Mouse (Mus musculus): ENCODE measurements around the gene Prr14l. TPM values are rescaled to one million over a fixed set of nuclear protein-coding genes. Genes with fewer than 3 reads are reported as not detected.
"Not testable (repeated sequence)": the region's sequence is repeated elsewhere in the genome, so short reads cannot be mapped to it uniquely, and the experiment has no call there.

Prr14l gene
- total and polyA plus RNA-seq, 3 experiments, result 37.0 to 135 (median 39.9) TPM

GRCm38 (mm10) chr5:32761566-32762140 is 92.4 kb downstream of the Prr14l start:
- H3K79me2 ChIP-seq (ENCODE audit: control insufficient read depth, insufficient read depth, low read length, poor library complexity), result no peaks in the 10 kb centered on the region; the same call in 1 of the 2 replicates
- peak; percentile 90 for DNase-seq (ENCODE audit: low read depth, low spot score)
- H3K4me1 ChIP-seq (ENCODE audit: control insufficient read depth in 1 of 2, insufficient read depth in 2 of 2, low read length in 2 of 2), result peaks cover 6 to 11% of the 10 kb centered on the region in 2 experiments
- no peak overlapping the region for H3K4me3 ChIP-seq (ENCODE audit: control insufficient read depth in 1 of 2, insufficient read depth in 1 of 2, low read depth in 2 of 2, low read length in 2 of 2)
- peaks cover 0 to 21% of the 10 kb centered on the region in 2 experiments; a peak in 3 of 4 replicates for H3K36me3 ChIP-seq (ENCODE audit: control insufficient read depth in 1 of 2, insufficient read depth in 2 of 2, low read length in 2 of 2)
- no peak overlapping the region for H3K9ac ChIP-seq (ENCODE audit: control insufficient read depth, low read depth, low read length, poor library complexity, severe bottlenecking)
- H3K27ac ChIP-seq (ENCODE audit: control insufficient read depth, low read depth, low read length), result no peak overlapping the region
- no peaks in the 10 kb centered on the region for H3K27me3 ChIP-seq (ENCODE audit: control insufficient read depth in 1 of 2, insufficient read depth in 2 of 2, low read length in 2 of 2)
- no peaks in the 10 kb centered on the region for H3K9me3 ChIP-seq (replicated peaks; ENCODE audit: insufficient read depth, low read length)
- peak; percentile 27; the same call in 1 of the 2 replicates for TF ChIP-seq SIN3A (IDR thresholded peaks at IDR 0.05; ENCODE audit: low read length)
- 0 out of 2 replicates have a peak, but pooled peaks have one; percentile 5 for TF ChIP-seq ZC3H11A (IDR thresholded peaks at IDR 0.05; ENCODE audit: low read depth, low read length)
- TF ChIP-seq GATA1 (IDR thresholded peaks at IDR 0.05; ENCODE audit: low read depth, low read length), result peak; percentile 62
- peak; percentile 98 for TF ChIP-seq RCOR1 (IDR thresholded peaks at IDR 0.05; ENCODE audit: low read depth, low read length)
- peak; percentile 44; the same call in 1 of the 2 replicates for TF ChIP-seq ELF1 (IDR thresholded peaks at IDR 0.05; ENCODE audit: low read depth, low read length)
- TF ChIP-seq MAZ (IDR thresholded peaks at IDR 0.05; ENCODE audit: low read depth, low read length), result no peak
- no peak for TF ChIP-seq TCF12 (IDR thresholded peaks at IDR 0.05; ENCODE audit: low read depth, low read length)
- TF ChIP-seq EP300 (IDR thresholded peaks at IDR 0.05; ENCODE audit: low read depth in 1 of 2, low read length in 2 of 2), result peak; percentile 63 to 68
- peak; percentile 46; the same call in 1 of the 2 replicates for TF ChIP-seq MXI1 (IDR thresholded peaks at IDR 0.05; ENCODE audit: low read depth, low read length)
- TF ChIP-seq E2F4 (IDR thresholded peaks at IDR 0.05; ENCODE audit: borderline replicate concordance, low read depth, low read length), result no peak
- 0 out of 2 replicates have a peak, but pooled peaks have one; percentile 22 for TF ChIP-seq ETS1 (IDR thresholded peaks at IDR 0.05; ENCODE audit: low read depth, low read length)

GRCm38 (mm10) chr5:32760787-32761186 is 93.3 kb downstream of the Prr14l start:
- DNase-seq (ENCODE audit: low read depth, low spot score), result no peak
- Histone ChIP-seq H3K9me3 (replicated peaks; ENCODE audit: insufficient read depth, low read length) (no peaks in the 10 kb centered on the region), H3K4me3 (ENCODE audit: control insufficient read depth in 1 of 2, insufficient read depth in 1 of 2, low read depth in 2 of 2, low read length in 2 of 2) (no peak overlapping the region), H3K36me3 (ENCODE audit: control insufficient read depth in 1 of 2, insufficient read depth in 2 of 2, low read length in 2 of 2) (peaks cover 0 to 21% of the 10 kb centered on the region in 2 experiments; a peak in 3 of 4 replicates), H3K4me1 (ENCODE audit: control insufficient read depth in 1 of 2, insufficient read depth in 2 of 2, low read length in 2 of 2) (peaks cover 6 to 11% of the 10 kb centered on the region in 2 experiments), H3K79me2 (ENCODE audit: control insufficient read depth, insufficient read depth, low read length, poor library complexity) (no peaks in the 10 kb centered on the region), H3K27ac (ENCODE audit: control insufficient read depth, low read depth, low read length) (no peak overlapping the region), H3K9ac (ENCODE audit: control insufficient read depth, low read depth, low read length, poor library complexity, severe bottlenecking) (no peak overlapping the region), H3K27me3 (ENCODE audit: control insufficient read depth in 1 of 2, insufficient read depth in 2 of 2, low read length in 2 of 2) (no peaks in the 10 kb centered on the region)
- TF ChIP-seq GATA1 (IDR thresholded peaks at IDR 0.05; ENCODE audit: low read depth, low read length) (no peak), KAT2A (conservative IDR thresholded peaks at IDR 0.05; ENCODE audit: low read depth, low read length) (no peak)

GRCm38 (mm10) chr5:32760352-32760751 is 93.7 kb downstream of the Prr14l start:
- not testable (repeated sequence) for H3K79me2 ChIP-seq (ENCODE audit: control insufficient read depth, insufficient read depth, low read length, poor library complexity); DNase-seq (ENCODE audit: low read depth, low spot score); H3K9ac ChIP-seq (ENCODE audit: control insufficient read depth, low read depth, low read length, poor library complexity, severe bottlenecking); H3K4me3 ChIP-seq (ENCODE audit: control insufficient read depth in 1 of 2, insufficient read depth in 1 of 2, low read depth in 2 of 2, low read length in 2 of 2); H3K27me3 ChIP-seq (ENCODE audit: control insufficient read depth in 1 of 2, insufficient read depth in 2 of 2, low read length in 2 of 2); H3K9me3 ChIP-seq (replicated peaks; ENCODE audit: insufficient read depth, low read length); H3K27ac ChIP-seq (ENCODE audit: control insufficient read depth, low read depth, low read length)
- peaks cover 0 to 21% of the 10 kb centered on the region in 2 experiments; a peak in 3 of 4 replicates for H3K36me3 ChIP-seq (ENCODE audit: control insufficient read depth in 1 of 2, insufficient read depth in 2 of 2, low read length in 2 of 2)
- peaks cover 6 to 11% of the 10 kb centered on the region in 2 experiments for H3K4me1 ChIP-seq (ENCODE audit: control insufficient read depth in 1 of 2, insufficient read depth in 2 of 2, low read length in 2 of 2)
